ENCODE assay signal across 8 mouse cellular contexts in the genomic region with DNA sequence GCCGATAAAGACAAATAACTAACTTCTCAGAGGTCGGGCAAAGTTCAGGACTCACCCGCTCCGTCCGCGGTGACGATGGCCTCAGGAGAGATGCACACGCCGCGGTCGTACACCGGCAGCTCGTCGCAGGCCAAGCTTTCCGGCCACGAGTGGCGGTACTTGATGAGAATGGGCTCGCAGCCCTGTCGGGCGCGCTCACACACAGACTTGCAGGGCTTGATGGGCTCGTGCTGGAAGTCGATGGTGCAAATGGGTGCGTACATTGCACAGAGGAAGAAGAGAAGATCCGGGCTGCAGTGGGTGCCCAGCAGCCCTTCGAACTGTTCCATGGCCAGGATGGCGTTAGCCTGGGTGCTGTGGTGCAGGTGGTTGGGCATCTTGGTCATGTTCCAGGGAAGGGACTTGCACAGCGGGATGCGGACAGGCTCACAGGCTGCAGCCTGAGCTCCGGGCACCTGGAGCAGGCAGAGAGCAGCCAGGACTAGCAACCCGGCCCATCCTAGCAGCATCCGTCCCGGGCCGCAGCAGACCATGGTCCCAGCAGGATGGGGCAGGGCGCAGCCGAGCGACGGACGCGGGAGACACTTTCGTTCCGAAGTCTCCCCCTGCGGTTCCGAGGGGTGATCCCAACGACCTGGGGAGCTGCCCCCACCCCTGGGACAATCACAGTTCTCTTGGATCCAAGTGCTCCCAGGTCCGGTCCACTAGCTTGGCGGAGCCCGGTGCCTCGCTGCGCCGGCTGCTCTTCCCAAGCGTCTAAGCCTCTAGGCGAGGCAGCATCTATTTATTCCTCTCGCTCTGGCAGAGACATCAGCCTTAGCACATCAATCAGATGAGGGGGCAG. TPM values are rescaled to one million over a fixed set of nuclear protein-coding genes. Genes with fewer than 3 reads are reported as not detected.
DNase-seq lines count a peak whose midpoint lies in the region; ATAC-seq lines count a peak whose summit lies in the region.

No protein-coding gene starts in this region.

- H3K9me3 ChIP-seq in hindbrain, embryonic 15.5 days: 0 out of 2 replicates have a peak, but pooled peaks cover 3% of the 10 kb centered on the region
- H3K9me3 ChIP-seq in midbrain, embryonic 12.5 days: no peaks in the 10 kb centered on the region
- peaks cover 6% of the 10 kb centered on the region for H3K9me3 ChIP-seq in stomach, embryonic 16.5 days (replicated peaks; ENCODE audit: control insufficient read depth, low read length)

- H3K27ac ChIP-seq in hindbrain, embryonic 15.5 days (replicated peaks): no peak overlapping the region
- 0 out of 2 replicates have a peak overlapping the region, but pooled peaks have one; percentile 5 for H3K27ac ChIP-seq in midbrain, embryonic 12.5 days (replicated peaks)
- no peak overlapping the region for H3K27ac ChIP-seq in stomach, embryonic 16.5 days (ENCODE audit: low read length)

- peak overlapping the region; percentile 61 for H3K4me3 ChIP-seq in hindbrain, embryonic 15.5 days
- H3K4me3 ChIP-seq in midbrain, embryonic 12.5 days: peak overlapping the region; percentile 54
- H3K4me3 ChIP-seq in stomach, embryonic 16.5 days (replicated peaks; ENCODE audit: low read length): peak overlapping the region; percentile 64

- under 1% methylated on average over 54 of the region's 54 CpGs for WGBS in hindbrain, embryonic 15.5 days
- 0% methylated on average over 54 of the region's 54 CpGs for WGBS in midbrain, embryonic 12.5 days
- under 1% methylated on average over 54 of the region's 54 CpGs for WGBS in stomach, embryonic 16.5 days

- no peaks in the 10 kb centered on the region for H3K36me3 ChIP-seq in hindbrain, embryonic 15.5 days
- H3K36me3 ChIP-seq in midbrain, embryonic 12.5 days: no peaks in the 10 kb centered on the region
- H3K36me3 ChIP-seq in stomach, embryonic 16.5 days (ENCODE audit: control insufficient read depth, insufficient read depth, low read length): no peaks in the 10 kb centered on the region

- peaks cover 10% of the 10 kb centered on the region; the same call in 1 of the 2 replicates for H3K27me3 ChIP-seq in hindbrain, embryonic 15.5 days
- H3K27me3 ChIP-seq in midbrain, embryonic 12.5 days: peaks cover 29% of the 10 kb centered on the region
- H3K27me3 ChIP-seq in stomach, embryonic 16.5 days (ENCODE audit: control insufficient read depth, insufficient read depth, low read length): peaks cover 14% of the 10 kb centered on the region

- H3K4me1 ChIP-seq in hindbrain, embryonic 15.5 days (replicated peaks): peaks cover 27% of the 10 kb centered on the region
- peaks cover 9% of the 10 kb centered on the region; the same call in 1 of the 2 replicates for H3K4me1 ChIP-seq in midbrain, embryonic 12.5 days
- peaks cover 7% of the 10 kb centered on the region for H3K4me1 ChIP-seq in stomach, embryonic 16.5 days (ENCODE audit: control insufficient read depth, insufficient read depth, low read length)

- peak overlapping the region; percentile 44 for H3K9ac ChIP-seq in hindbrain, embryonic 15.5 days
- peak overlapping the region; percentile 62 for H3K9ac ChIP-seq in midbrain, embryonic 12.5 days (replicated peaks)
- peak overlapping the region; percentile 69 for H3K9ac ChIP-seq in stomach, embryonic 16.5 days (ENCODE audit: low read length)

- DNase-seq in CD4-positive, CD25-positive, alpha-beta regulatory T cell, adult 2 months (ENCODE audit: low read depth, low spot score): peak; percentile 6
- DNase-seq in cerebellum, adult 9-11 months: peak; percentile 63
- DNase-seq in frontal cortex, postnatal 36 days (ENCODE audit: low spot score in 2 of 2): peak; percentile 34 to 58
- DNase-seq in left cerebral cortex, postnatal 14 days (ENCODE audit: low spot score in 2 of 2): peak; percentile 3 to 23

- intact Hi-C loops in left cerebral cortex, postnatal 14 days (cut with DNase I): no loop called here

- no peak for ATAC-seq in CD4-positive, CD25-positive, alpha-beta regulatory T cell, adult 4 months
- ATAC-seq in hindbrain, embryonic 15.5 days (ENCODE audit: low FRiP score, low read depth): peak; percentile 62
- ATAC-seq in midbrain, embryonic 12.5 days (ENCODE audit: low FRiP score, low read depth): peak; percentile 71
- ATAC-seq in stomach, embryonic 16.5 days (ENCODE audit: insufficient read depth, low FRiP score): peak; percentile 45

- peak overlapping the region; percentile 92 for H3K4me2 ChIP-seq in hindbrain, embryonic 15.5 days
- H3K4me2 ChIP-seq in midbrain, embryonic 12.5 days (replicated peaks): peak overlapping the region; percentile 99
- peak overlapping the region; percentile 100 for H3K4me2 ChIP-seq in stomach, embryonic 16.5 days (ENCODE audit: low read depth, low read length)

RNA-seq across cellular contexts. Expression of a gene that starts 0.9 kb away (rescaled TPM):
- not detected for polyA plus RNA-seq in CD4-positive, CD25-positive, alpha-beta regulatory T cell, adult 4 months (2017; shearing (Covaris generic))
- polyA plus RNA-seq in hindbrain, embryonic 15.5 days (2015; fragmentation: Nextera tagmentation; extraction: Ambion mirVana): 12.8 and 18.5 TPM in 2 replicates
- total RNA-seq in left cerebral cortex, postnatal 14 days (2021): 10 to 100 TPM; 18.3 to 26.8 TPM
- 6.1 and 7.8 TPM in 2 replicates for polyA plus RNA-seq in midbrain, embryonic 12.5 days (2016; fragmentation: Nextera tagmentation; extraction: Ambion mirVana)
- 3.8 and 6.5 TPM in 2 replicates for polyA plus RNA-seq in stomach, embryonic 16.5 days (2015; fragmentation: Nextera tagmentation; extraction: Ambion mirVana)

Comparison
In these comparisons a context has a peak if more than half of its experiments do, and no peak if none do; other contexts are left out.
1. DNase-seq: peak in every context shown above with its lines; median percentile 63 in cerebellum, adult 9-11 months; 46 in frontal cortex, postnatal 36 days; 13 in left cerebral cortex, postnatal 14 days; 6 in CD4-positive, CD25-positive, alpha-beta regulatory T cell, adult 2 months.